Mouse (Mus musculus) bone marrow, adult 2 months (tissue): ENCODE measurements around the gene Plekhj1. TPM values are rescaled to one million over a fixed set of nuclear protein-coding genes. Genes with fewer than 3 reads are reported as not detected.

ENCODE experiments used
- H3K27ac ChIP-seq: fragments of 200-500 bp; 2 replicates; pipeline ENCODE4 v1.5.1; 2012; ENCODE audit warnings: low read depth, mild to moderate bottlenecking, control low read depth, inconsistent platforms, low read length; ENCODE audit not compliant: control insufficient read depth, poor library complexity, insufficient read depth
- H3K4me1 ChIP-seq: fragments of 200-500 bp; 2 replicates; pipeline ENCODE4 v1.6.1; 2011; ENCODE audit warnings: low read length; ENCODE audit not compliant: control insufficient read depth, insufficient read depth
- H3K4me3 ChIP-seq: fragments of 200-500 bp; replicated peaks from 2 replicates; pipeline ENCODE3; 2011; ENCODE audit warnings: mild to moderate bottlenecking, low read depth, low read length, control low read depth; ENCODE audit not compliant: control insufficient read depth
- CTCF ChIP-seq: fragments of 200-500 bp; IDR thresholded peaks from 2 replicates; pipeline ENCODE4 v1.5.1; 2011; ENCODE audit warnings: low read length, control low read depth; ENCODE audit not compliant: control insufficient read depth, insufficient read depth
- POLR2A ChIP-seq: fragments of 200-500 bp; IDR thresholded peaks from 2 replicates; pipeline ENCODE4 v1.6.1; 2011; ENCODE audit warnings: low read depth, mild to moderate bottlenecking, control low read depth, low read length, borderline replicate concordance; ENCODE audit not compliant: control insufficient read depth
- WGBS: fragments of 180-500 bp; shearing (Covaris S2); methylation state at CpG from one replicate; pipeline ENCODE4 v1.1.7; 2018; 5-methylcytosine and 5-hydroxymethylcytosine counted together
- polyA plus RNA-seq: library from polyadenylated mRNA; stranded (reverse); fragments of >200 nt; gene quantifications from 2 replicates; pipeline ENCODE4 v1.2.4, GENCODE M21; 2011; ENCODE audit warnings: low replicate concordance; ENCODE audit not compliant: missing spikeins, insufficient read depth, insufficient read length

Plekhj1 gene
- polyA plus RNA-seq, 1 experiment, result 186 TPM

DNA sequence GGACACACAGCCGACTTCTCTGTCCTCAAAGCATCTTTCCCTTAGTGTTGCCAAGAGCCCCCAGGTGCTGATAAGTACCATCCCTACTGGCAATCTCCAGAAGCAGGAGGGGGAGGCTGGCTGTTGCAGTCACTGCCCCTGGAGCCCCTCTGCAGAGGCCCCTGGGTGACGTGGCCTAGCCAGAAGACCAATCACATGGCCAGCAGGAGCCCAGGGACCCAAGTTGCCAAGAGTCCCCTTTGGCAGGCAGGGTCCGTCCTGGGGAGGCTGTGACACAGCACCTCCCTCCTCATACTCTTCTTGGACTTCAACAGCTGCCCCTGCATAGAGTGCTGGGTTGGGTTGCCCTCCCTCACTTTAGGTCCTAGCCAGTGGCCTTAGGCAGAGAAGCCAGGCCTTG, 4.6 kb upstream of the Plekhj1 start:
- 87% methylated on average over 3 of the region's 3 CpGs for WGBS

DNA sequence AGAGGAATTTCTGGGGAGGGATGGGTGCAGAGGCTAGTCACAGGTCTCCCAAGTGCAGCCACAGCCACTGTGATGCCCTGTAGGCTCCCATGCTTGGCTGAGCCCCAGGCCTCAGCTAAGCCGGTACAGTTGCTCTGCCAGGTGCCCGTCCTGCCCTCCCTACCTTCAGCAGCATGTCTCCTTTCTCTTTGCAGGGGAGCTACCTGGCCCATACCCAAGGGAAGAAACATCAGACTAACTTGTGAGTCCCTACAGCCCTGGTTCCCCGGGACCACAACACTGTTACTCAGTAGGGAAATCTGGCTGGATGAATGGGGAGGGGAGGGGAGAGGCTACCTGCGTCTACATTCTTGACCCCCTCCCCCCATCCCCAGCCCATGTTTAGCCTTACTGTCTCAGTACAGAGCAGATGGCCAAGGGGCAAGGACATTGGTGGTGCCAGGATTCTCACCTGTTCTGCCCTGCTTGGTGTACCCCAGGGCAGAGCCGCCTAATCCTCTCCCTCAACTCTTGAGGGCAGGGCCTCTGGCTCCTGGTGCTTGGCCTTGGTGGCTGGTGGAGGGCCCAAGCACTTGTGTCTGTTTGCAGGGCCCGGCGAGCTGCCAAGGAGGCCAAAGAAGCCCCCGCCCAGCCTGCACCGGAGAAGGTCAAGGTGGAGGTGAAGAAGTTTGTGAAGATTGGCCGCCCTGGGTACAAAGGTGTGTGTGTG, 3.9 kb upstream of the Plekhj1 start:
- no peak for TF ChIP-seq POLR2A
- TF ChIP-seq CTCF, result no peak
- no peak overlapping the region for H3K4me3 ChIP-seq
- no peak overlapping the region for H3K27ac ChIP-seq
- peaks cover 2% of the 10 kb centered on the region; the same call in 1 of the 2 replicates for H3K4me1 ChIP-seq
- WGBS, result 91% methylated on average over 10 of the region's 10 CpGs

More for the DNA sequence above, 4.6 kb upstream of the Plekhj1 start:
- H3K4me3 ChIP-seq, result no peak overlapping the region
- no peak overlapping the region for H3K27ac ChIP-seq
- TF ChIP-seq POLR2A (no peak), CTCF (no peak)
- H3K4me1 ChIP-seq, result peaks cover 2% of the 10 kb centered on the region; the same call in 1 of the 2 replicates

DNA sequence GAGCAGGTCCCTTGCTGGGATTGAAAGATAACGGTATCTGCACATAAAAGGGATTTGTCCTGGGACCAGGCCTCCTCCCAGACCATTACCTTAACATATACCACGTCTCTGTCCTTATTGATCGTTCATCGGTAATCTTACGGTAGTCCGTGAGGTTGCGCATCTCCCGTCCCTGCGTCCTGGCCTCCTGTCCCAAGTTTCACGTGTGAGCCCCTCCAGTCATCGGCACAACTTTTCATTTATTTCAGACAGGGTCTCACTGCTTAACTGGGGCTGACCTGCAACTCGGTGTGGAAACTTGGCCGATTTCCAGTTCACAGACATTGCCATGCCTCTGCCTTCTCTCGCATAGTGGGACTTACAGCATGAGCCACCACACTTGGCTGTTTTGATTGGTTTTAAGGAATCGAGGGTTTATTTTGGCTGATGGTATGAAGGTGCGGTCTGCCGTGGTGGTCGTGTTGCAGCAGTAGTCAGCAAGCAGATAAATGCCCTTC, 692 bp upstream of the Plekhj1 start:
- TF ChIP-seq POLR2A (no peak), CTCF (no peak)
- Histone ChIP-seq H3K4me3 (peak overlapping the region; percentile 78), H3K27ac (peak overlapping the region; percentile 98), H3K4me1 (peaks cover 2% of the 10 kb centered on the region; the same call in 1 of the 2 replicates)
- 2% methylated on average over 18 of the region's 18 CpGs for whole genome bisulfite sequencing

DNA sequence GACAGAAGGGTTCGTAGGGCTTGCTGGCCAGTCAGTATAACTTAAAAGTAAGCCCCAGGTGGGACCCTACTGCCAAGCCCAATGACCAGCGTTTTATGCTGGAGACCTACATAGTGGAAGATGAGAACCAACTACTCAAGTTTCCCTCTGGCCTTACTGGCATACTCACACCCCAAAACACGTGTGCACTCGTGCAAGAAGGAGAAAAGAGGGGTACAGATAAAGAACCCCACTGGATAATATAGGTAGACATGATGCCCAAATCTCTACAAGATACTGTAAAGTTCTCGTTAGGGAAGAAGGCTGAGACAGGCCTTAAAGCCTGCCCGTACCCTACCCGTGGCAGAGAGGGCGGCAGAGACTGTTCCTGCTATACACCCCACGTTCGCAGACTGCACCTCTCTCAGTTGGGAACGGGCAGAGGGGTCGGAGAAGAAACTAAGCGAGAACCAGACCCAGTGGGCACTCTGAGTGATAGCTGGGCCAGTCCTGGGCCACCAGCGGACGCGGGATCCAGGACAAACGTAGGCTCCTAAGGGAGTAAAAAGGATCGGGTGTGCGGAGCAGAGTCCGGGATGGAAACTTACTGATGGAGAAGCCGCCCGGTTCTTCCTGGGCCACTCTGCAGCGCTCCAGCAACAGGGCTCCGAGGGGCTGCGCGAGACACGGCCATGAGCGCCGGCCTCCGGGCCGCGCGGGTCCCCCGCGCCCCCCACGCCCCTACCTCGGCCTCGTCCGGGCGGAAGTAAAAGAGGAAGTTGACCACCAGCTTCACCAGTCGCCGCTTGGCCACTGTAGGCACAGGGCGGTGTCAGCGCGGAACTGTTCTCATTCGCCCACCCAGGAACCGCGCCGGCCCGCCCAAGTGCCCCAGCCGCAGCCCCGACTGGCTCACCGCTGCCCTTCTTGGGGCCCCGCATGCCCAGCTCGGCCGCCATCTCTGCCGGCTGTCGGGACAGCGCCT, 958 bp downstream of the Plekhj1 start:
- 2% methylated on average over 59 of the region's 59 CpGs for WGBS
- Histone ChIP-seq H3K4me1 (peaks cover 2% of the 10 kb centered on the region; the same call in 1 of the 2 replicates), H3K27ac (peak overlapping the region; percentile 98)

GRCm38 (mm10) chr10:80796307-80796848, 2.0 kb downstream of the Plekhj1 start:
- Histone ChIP-seq H3K27ac (no peak overlapping the region), H3K4me1 (peaks cover 2% of the 10 kb centered on the region; the same call in 1 of the 2 replicates), H3K4me3 (no peak overlapping the region)
- 91% methylated on average over 9 of the region's 9 CpGs for WGBS
- TF ChIP-seq CTCF (no peak), POLR2A (no peak)

More for the DNA sequence above, 958 bp downstream of the Plekhj1 start:
- peak overlapping the region; percentile 78 for H3K4me3 ChIP-seq
- TF ChIP-seq CTCF (no peak), POLR2A (no peak)

DNA sequence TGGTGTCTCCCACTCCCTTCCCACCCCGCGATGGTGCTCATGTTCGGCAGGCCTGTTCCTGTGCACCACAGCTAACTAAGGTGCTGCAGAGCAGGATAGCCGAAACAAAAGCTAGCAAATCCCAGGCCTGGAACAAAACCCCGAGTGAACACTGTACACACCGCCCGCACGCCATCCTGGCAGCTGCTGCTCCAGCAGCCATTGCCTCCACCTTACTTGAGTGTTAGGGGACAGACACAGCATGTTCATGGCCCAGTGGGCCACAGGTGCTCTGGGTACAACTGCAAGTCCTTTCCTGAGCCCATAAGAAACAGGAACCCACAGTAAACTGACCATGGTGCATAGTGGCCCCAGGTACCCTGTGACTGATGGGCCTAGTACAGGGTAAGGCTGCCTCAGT, 3.7 kb downstream of the Plekhj1 start:
- no peak overlapping the region for H3K27ac ChIP-seq
- no peak overlapping the region for H3K4me3 ChIP-seq
- TF ChIP-seq POLR2A (no peak), CTCF (no peak)
- H3K4me1 ChIP-seq, result peaks cover 2% of the 10 kb centered on the region; the same call in 1 of the 2 replicates
- 90% methylated on average over 8 of the region's 8 CpGs for WGBS

DNA sequence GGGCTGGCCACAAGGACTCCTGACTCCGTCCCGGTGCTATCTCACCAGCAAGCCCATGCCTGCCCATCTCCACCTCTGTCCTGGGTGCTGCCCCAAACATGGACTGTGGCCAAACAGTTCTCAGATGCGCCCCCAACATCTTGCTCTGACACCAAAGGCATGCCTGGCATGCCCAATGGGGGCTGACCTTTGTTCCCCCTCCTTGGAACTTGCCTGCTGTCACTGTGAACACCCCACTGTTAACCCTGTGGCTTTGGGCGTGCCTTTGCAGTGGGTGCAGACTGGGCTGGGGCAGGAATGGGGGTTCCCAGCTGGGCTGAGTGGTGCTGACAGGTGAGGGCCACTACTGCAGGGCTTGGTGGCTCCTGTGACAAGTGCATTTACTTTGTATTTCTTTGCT, 4.6 kb downstream of the Plekhj1 start:
- Histone ChIP-seq H3K27ac (no peak overlapping the region), H3K4me1 (no peaks in the 10 kb centered on the region), H3K4me3 (no peak overlapping the region)
- 81% methylated on average over 4 of the region's 4 CpGs for WGBS
- no peak for TF ChIP-seq CTCF
- no peak for TF ChIP-seq POLR2A

- Histone ChIP-seq H3K27ac (no peak overlapping the region), H3K4me1 (no peaks in the 10 kb centered on the region), H3K4me3 (no peak overlapping the region)
- 82% methylated on average over 13 of the region's 13 CpGs for WGBS
- TF ChIP-seq CTCF (no peak), POLR2A (no peak)
Observed at GRCm38 (mm10) chr10:80793033-80793784, 5.2 kb downstream of the Plekhj1 start.
